Mouse (Mus musculus) gastrocnemius, adult 2 months (tissue): ENCODE results near the gene Cyb5r1. TPM values are rescaled to one million over a fixed set of nuclear protein-coding genes. Genes with fewer than 3 reads are reported as not detected.
A peak's percentile ranks its signal among the peaks of the same experiment; 100 is the strongest.

Experiments used
- DNase-seq: peaks from one replicate; pipeline ENCODE4 v3.0.0; 2022
- H3K27ac ChIP-seq: fragments of 200-600 bp; 2 replicates; pipeline ENCODE4 v1.8.1; 2022; ENCODE audit warnings: mild to moderate bottlenecking
- H3K4me3 ChIP-seq: fragments of 200-600 bp; 2 replicates; pipeline ENCODE4 v1.8.1; 2022; ENCODE audit warnings: mild to moderate bottlenecking, moderate library complexity
- CTCF ChIP-seq: fragments of 200-600 bp; IDR thresholded peaks from 2 replicates; pipeline ENCODE4 v1.8.1; 2022; ENCODE audit warnings: antibody characterized with exemption, mild to moderate bottlenecking, moderate library complexity
- intact Hi-C: fragments of 180-260 bp; cut with DNase I; formaldehyde crosslinking; loops from one replicate; pipeline ENCODE4 v1.15.1; 2025
- total RNA-seq, 2 experiments: library from RNA; stranded (reverse); gene quantifications; 2 replicates each; pipeline ENCODE4 v1.2.3; 2021

Cyb5r1 gene
- total RNA-seq, 2 experiments from 2014 or later, result 82.3 to 84.1 TPM

- Histone ChIP-seq H3K27ac (peak overlapping the region; percentile 68; the same call in 1 of the 2 replicates), H3K4me3 (no peak overlapping the region)
- intact Hi-C loops, result no loop called here
- no peak for DNase-seq
- no peak for TF ChIP-seq CTCF
Observed at GRCm38 (mm10) chr1:134384581-134384980, 20.8 kb upstream of the Cyb5r1 start.

- intact Hi-C loops, result no loop called here
- no peak for DNase-seq
- Histone ChIP-seq H3K4me3 (no peak overlapping the region), H3K27ac (peak overlapping the region; percentile 68)
- no peak for TF ChIP-seq CTCF
Observed at GRCm38 (mm10) chr1:134385176-134385575, 20.2 kb upstream of the Cyb5r1 start.

GRCm38 (mm10) chr1:134385666-134386065, 19.7 kb upstream of the Cyb5r1 start, which contains the start of gene 4933406M09Rik:
Gene 4933406M09Rik, plus strand, starts transcription at chr1:134385940.
- H3K27ac ChIP-seq, result peak within 1 kb of the TSS; percentile 68
- DNase-seq, result no peak
- TF ChIP-seq CTCF, result no peak
- H3K4me3 ChIP-seq, result no peak within 1 kb of the TSS
- intact Hi-C loops, result no loop called here

- DNase-seq, result no peak
- Histone ChIP-seq H3K27ac (no peak overlapping the region), H3K4me3 (no peak overlapping the region)
- no peak for TF ChIP-seq CTCF
- intact Hi-C loops, result no loop called here
Observed at GRCm38 (mm10) chr1:134393827-134394226, 11.5 kb upstream of the Cyb5r1 start.

- H3K27ac ChIP-seq, result no peak overlapping the region
- no peak overlapping the region for H3K4me3 ChIP-seq
- TF ChIP-seq CTCF, result no peak
- no peak for DNase-seq
- intact Hi-C loops, result no loop called here
Observed at GRCm38 (mm10) chr1:134398210-134398609, 7.1 kb upstream of the Cyb5r1 start.

GRCm38 (mm10) chr1:134399735-134400134, 5.6 kb upstream of the Cyb5r1 start:
- DNase-seq, result no peak
- intact Hi-C loops, result no loop called here
- peak; percentile 34; the same call in 1 of the 2 replicates for TF ChIP-seq CTCF
- no peak overlapping the region for H3K4me3 ChIP-seq
- H3K27ac ChIP-seq, result no peak overlapping the region

- Histone ChIP-seq H3K4me3 (peak overlapping the region; percentile 90), H3K27ac (peak overlapping the region; percentile 96)
- no peak for DNase-seq
- TF ChIP-seq CTCF, result no peak
- intact Hi-C loops, result loop anchor here (5.0 kb wide), 1 partner anchor 39 kb away; no protein-coding TSS in a partner anchor
Observed at GRCm38 (mm10) chr1:134406414-134406771, 1.0 kb downstream of the Cyb5r1 start.

- no peak for DNase-seq
- no peak overlapping the region for H3K4me3 ChIP-seq
- no peak for TF ChIP-seq CTCF
- H3K27ac ChIP-seq, result peak overlapping the region; percentile 50
- intact Hi-C loops, result loop anchor here (5.0 kb wide), 1 partner anchor 41 kb away; no protein-coding TSS in a partner anchor
Observed at GRCm38 (mm10) chr1:134408080-134408479, 2.7 kb downstream of the Cyb5r1 start.

GRCm38 (mm10) chr1:134411706-134412629, 6.6 kb downstream of the Cyb5r1 start:
- Histone ChIP-seq H3K27ac (peak overlapping the region; percentile 89), H3K4me3 (peak overlapping the region; percentile 27)
- peak; percentile 75 for DNase-seq
- intact Hi-C loops, result loop anchor here (1.0 to 5.0 kb wide), 2 partner anchors 43 to 80 kb away; partner anchors contain the start of genes Klhl12 and Rabif
- peak; percentile 55 for TF ChIP-seq CTCF

GRCm38 (mm10) chr1:134414038-134414437, 8.7 kb downstream of the Cyb5r1 start:
- TF ChIP-seq CTCF, result no peak
- Histone ChIP-seq H3K4me3 (no peak overlapping the region), H3K27ac (peak overlapping the region; percentile 99)
- intact Hi-C loops, result loop anchor here (5.0 kb wide), 1 partner anchor 78 kb away; the partner anchor contains the start of gene Rabif
- no peak for DNase-seq

GRCm38 (mm10) chr1:134414501-134415167, 9.3 kb downstream of the Cyb5r1 start:
- intact Hi-C loops, result loop anchor here (5.0 kb wide), 1 partner anchor 78 kb away; the partner anchor contains the start of gene Rabif
- peak overlapping the region; percentile 98 for H3K4me3 ChIP-seq
- H3K27ac ChIP-seq, result peak overlapping the region; percentile 99
- DNase-seq, result no peak
- TF ChIP-seq CTCF, result peak; percentile 8; the same call in 1 of the 2 replicates

GRCm38 (mm10) chr1:134415168-134415831, 9.9 kb downstream of the Cyb5r1 start, which contains the start of gene Adipor1:
Gene Adipor1, plus strand, starts transcription at chr1:134415378.
- intact Hi-C loops, result no loop called here
- TF ChIP-seq CTCF, result no peak
- Histone ChIP-seq H3K27ac (peak within 1 kb of the TSS; percentile 99), H3K4me3 (peak within 1 kb of the TSS; percentile 98)
- DNase-seq, result peak; percentile 99
